Mouse (Mus musculus) C2C12 (cell line): Measurements from ENCODE around the gene Idua.

Experiments used
- CEBPB ChIP-seq: IDR thresholded peaks from one replicate; pipeline ENCODE4 v1.6.1; 2011; ENCODE audit warnings: low read depth, mild to moderate bottlenecking, control low read depth, moderate library complexity
- CTCF ChIP-seq: IDR thresholded peaks from one replicate; pipeline ENCODE4 v1.5.1; 2011; ENCODE audit not compliant: control insufficient read depth, insufficient read depth, insufficient read length
- FOSL1 ChIP-seq: IDR thresholded peaks from one replicate; pipeline ENCODE4 v1.8.0; 2011; ENCODE audit warnings: mild to moderate bottlenecking, low read length; ENCODE audit not compliant: poor library complexity, insufficient read depth, severe bottlenecking
- MAX ChIP-seq: IDR thresholded peaks from one replicate; pipeline ENCODE4 v1.6.1; 2011; ENCODE audit warnings: mild to moderate bottlenecking, control low read depth
- MYOD1 ChIP-seq: IDR thresholded peaks from one replicate; pipeline ENCODE4 v1.6.1; 2011; ENCODE audit warnings: low read depth; ENCODE audit not compliant: control insufficient read depth, insufficient read length
- MYOG ChIP-seq: IDR thresholded peaks from one replicate; pipeline ENCODE4 v1.6.1; 2011; ENCODE audit not compliant: control insufficient read depth, insufficient read length; ENCODE audit errors: extremely low read depth
- USF1 ChIP-seq: IDR thresholded peaks from one replicate; pipeline ENCODE4 v1.6.1; 2011; ENCODE audit warnings: low read depth, mild to moderate bottlenecking, control low read depth, moderate library complexity

DNA sequence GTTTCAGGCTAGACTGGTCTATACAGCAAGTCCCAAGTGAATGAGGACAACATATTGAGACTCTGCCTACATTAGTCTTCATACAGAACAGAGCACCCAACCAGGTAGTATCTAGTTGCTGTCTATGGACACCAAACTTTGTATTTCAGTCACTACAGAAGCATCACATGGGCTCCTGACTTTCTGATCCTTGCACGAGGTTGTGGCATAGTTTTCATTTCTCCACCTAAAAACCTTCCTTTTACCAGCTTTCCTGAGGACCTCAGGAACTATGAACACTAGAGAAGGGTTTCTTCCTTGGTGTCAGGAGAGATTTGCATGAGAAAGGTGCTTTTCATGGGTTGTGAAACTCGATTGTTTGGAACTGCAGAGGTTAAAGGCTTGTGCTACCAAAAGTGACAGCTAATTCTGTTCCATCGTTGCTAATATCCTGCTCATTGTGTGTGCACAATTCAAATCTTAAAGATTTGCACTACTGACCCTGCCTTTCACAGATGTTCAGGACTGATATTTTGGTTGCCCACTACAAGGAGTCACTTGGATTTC lies 8.3 kb downstream of the Idua start:
- TF ChIP-seq CTCF (no peak), MYOG (no peak), MAX (no peak), FOSL1 (no peak), CEBPB (no peak), MYOD1 (no peak), USF1 (no peak)
